ENCODE assay signal across 7 mouse cellular contexts in the genomic region with DNA sequence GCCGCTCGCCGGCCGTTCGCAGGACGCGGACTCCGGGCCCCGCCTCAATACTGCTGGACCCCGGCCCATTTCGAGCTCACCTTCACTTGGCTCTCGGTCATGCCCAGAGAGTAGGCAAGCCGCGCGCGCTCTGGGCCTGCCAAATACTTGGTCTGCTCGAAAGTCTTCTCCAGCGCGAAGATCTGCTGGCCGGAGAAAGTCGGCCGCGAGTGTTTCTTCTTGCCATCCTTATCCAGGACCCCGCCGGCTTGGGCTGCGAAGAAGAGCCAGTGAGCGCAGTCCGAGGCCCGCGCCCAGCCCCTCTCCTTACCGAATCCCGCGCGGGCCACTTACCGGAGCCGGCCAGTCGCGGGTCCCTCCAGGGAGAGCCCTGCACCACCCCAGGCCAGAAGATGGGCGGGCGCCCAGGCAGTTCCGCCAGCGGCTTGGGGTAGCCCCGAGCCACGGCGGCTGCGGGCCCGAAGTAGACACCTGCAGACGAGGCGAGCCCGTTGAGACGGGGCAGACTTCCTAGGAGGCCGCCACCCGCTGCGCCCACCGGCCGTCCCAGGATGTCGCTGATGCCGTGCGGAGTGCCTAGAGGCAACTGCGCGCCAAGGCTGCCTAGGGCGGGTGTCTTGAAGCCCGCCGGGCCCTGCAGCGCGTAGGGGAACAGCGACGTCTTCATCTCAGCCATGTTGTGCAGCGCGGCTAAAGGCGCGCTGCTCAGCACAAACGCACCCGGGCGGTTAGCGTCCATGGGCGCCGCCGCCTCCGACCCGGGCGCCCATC. TPM values are rescaled to one million over a fixed set of nuclear protein-coding genes. Genes with fewer than 3 reads are reported as not detected.
DNase-seq lines count a peak whose midpoint lies in the region; ATAC-seq lines count a peak whose summit lies in the region.

No protein-coding gene starts in this region.

- peak; percentile 45 for DNase-seq in liver, embryonic 11.5 days (ENCODE audit: low spot score)
- DNase-seq in liver: no peak
- DNase-seq in retina, postnatal 1 day: peak; percentile 51
- no peak for DNase-seq in right cerebral cortex, postnatal 10 days (ENCODE audit: low spot score in 2 of 2)

- no peak overlapping the region for H3K27ac ChIP-seq in liver, embryonic 11.5 days (ENCODE audit: low read depth, low read length)
- H3K27ac ChIP-seq in brown adipose tissue, adult 24 weeks (replicated peaks; ENCODE audit: low read depth, low read length): no peak overlapping the region
- no peak overlapping the region for H3K27ac ChIP-seq in heart, embryonic 13.5 days (replicated peaks)
- H3K27ac ChIP-seq in limb, embryonic 12.5 days: no peak overlapping the region

- H3K9ac ChIP-seq in liver, embryonic 11.5 days (ENCODE audit: low read depth, low read length): no peak overlapping the region
- H3K9ac ChIP-seq in heart, embryonic 13.5 days: peak overlapping the region; percentile 58
- no peak overlapping the region for H3K9ac ChIP-seq in limb, embryonic 12.5 days (replicated peaks)

- peak overlapping the region; percentile 43 for H3K4me3 ChIP-seq in liver, embryonic 11.5 days (ENCODE audit: low read depth, low read length)
- peak overlapping the region; percentile 44 for H3K4me3 ChIP-seq in brown adipose tissue, adult 24 weeks (ENCODE audit: insufficient read depth, low read depth, low read length)
- peak overlapping the region; percentile 53 for H3K4me3 ChIP-seq in heart, embryonic 13.5 days
- H3K4me3 ChIP-seq in limb, embryonic 12.5 days (replicated peaks): peak overlapping the region; percentile 38

- peaks cover 14% of the 10 kb centered on the region for H3K4me1 ChIP-seq in liver, embryonic 11.5 days (replicated peaks; ENCODE audit: control insufficient read depth, insufficient read depth, low read length)
- H3K4me1 ChIP-seq in brown adipose tissue, adult 24 weeks (ENCODE audit: control insufficient read depth, insufficient read depth, insufficient read length, low read length): peaks cover 6% of the 10 kb centered on the region; the same call in 1 of the 2 replicates
- H3K4me1 ChIP-seq in heart, embryonic 13.5 days: peaks cover 45% of the 10 kb centered on the region
- H3K4me1 ChIP-seq in limb, embryonic 12.5 days (replicated peaks): peaks cover 42% of the 10 kb centered on the region

- H3K9me3 ChIP-seq in liver, embryonic 11.5 days (ENCODE audit: control insufficient read depth, low read length): no peaks in the 10 kb centered on the region
- no peaks in the 10 kb centered on the region for H3K9me3 ChIP-seq in heart, embryonic 13.5 days
- no peaks in the 10 kb centered on the region for H3K9me3 ChIP-seq in limb, embryonic 12.5 days

- H3K36me3 ChIP-seq in liver, embryonic 11.5 days (ENCODE audit: control insufficient read depth, insufficient read depth, low read length): no peaks in the 10 kb centered on the region
- peaks cover 26% of the 10 kb centered on the region for H3K36me3 ChIP-seq in heart, embryonic 13.5 days
- H3K36me3 ChIP-seq in limb, embryonic 12.5 days: peaks cover 13% of the 10 kb centered on the region

- peaks cover 91% of the 10 kb centered on the region for H3K27me3 ChIP-seq in liver, embryonic 11.5 days (replicated peaks; ENCODE audit: control insufficient read depth, insufficient read depth, low read length)
- H3K27me3 ChIP-seq in heart, embryonic 13.5 days (replicated peaks): peaks cover 98% of the 10 kb centered on the region
- peaks cover 96% of the 10 kb centered on the region for H3K27me3 ChIP-seq in limb, embryonic 12.5 days

- H3K4me2 ChIP-seq in liver, embryonic 11.5 days: peak overlapping the region; percentile 56
- peak overlapping the region; percentile 75 for H3K4me2 ChIP-seq in heart, embryonic 13.5 days
- H3K4me2 ChIP-seq in limb, embryonic 12.5 days: peak overlapping the region; percentile 58

- WGBS in liver, embryonic 11.5 days: 1% methylated on average over 82 of the region's 82 CpGs
- WGBS in heart, embryonic 13.5 days: under 1% methylated on average over 82 of the region's 82 CpGs
- WGBS in limb, embryonic 12.5 days: under 1% methylated on average over 82 of the region's 82 CpGs

- no peak for ATAC-seq in liver, embryonic 11.5 days (replicated peaks; ENCODE audit: low FRiP score)
- no peak for ATAC-seq in heart, embryonic 13.5 days (ENCODE audit: extremely low read depth, insufficient number of reproducible peaks, low FRiP score, low TSS enrichment)
- ATAC-seq in limb, embryonic 12.5 days (ENCODE audit: insufficient number of reproducible peaks, insufficient read depth, low FRiP score, low TSS enrichment, low read depth): no peak

RNA-seq across cellular contexts. Expression of gene Nkx6-2, which starts 0.6 kb away (rescaled TPM):
- 0.32 and 0.56 TPM in 2 replicates for polyA plus RNA-seq in liver, embryonic 11.5 days (2014; fragmentation: Nextera tagmentation; extraction: Ambion mirVana)
- polyA plus RNA-seq in brown adipose tissue, adult 24 weeks (2012; ENCODE audit: insufficient read depth, insufficient read length, missing spikeins): not detected in 2 replicates
- polyA plus RNA-seq in heart, embryonic 13.5 days (2015; fragmentation: Nextera tagmentation; extraction: Ambion mirVana): 0.09 and 0.11 TPM in 2 replicates
- not detected in 2 replicates for polyA plus RNA-seq in limb, embryonic 12.5 days (2016; fragmentation: Nextera tagmentation; extraction: Ambion mirVana)

Comparison
In these comparisons a context has a peak if more than half of its experiments do, and no peak if none do; other contexts are left out.
1. DNase-seq: peak in liver, embryonic 11.5 days (single experiment) and retina, postnatal 1 day (single experiment); none in liver (single experiment) and right cerebral cortex, postnatal 10 days (0 of 2).
2. Peak in every context shown above with its lines, with median percentiles within 50 percentile points of each other: H3K4me2 ChIP-seq and H3K4me3 ChIP-seq.